Mouse (Mus musculus) neutrophil, adult 59 days (primary cell): Measurements from ENCODE around the gene Kdr. TPM values are rescaled to one million over a fixed set of nuclear protein-coding genes. Genes with fewer than 3 reads are reported as not detected.

ENCODE experiments used
- total RNA-seq, 2 experiments: library from RNA; stranded (reverse); gene quantifications; 1 replicate in 1 of 2; 2 replicates in 1 of 2; pipeline ENCODE4 v1.2.4; 2023

The Kdr gene
- under 1 TPM; 0.31 to 0.87 TPM for total RNA-seq

GRCm38 (mm10) chr5:75978374-75979100 is at the start of gene Kdr:
Gene Kdr, minus strand, starts transcription at chr5:75978458.

Other genes starting within 250 kb of the Kdr start
- 10 to 100 TPM; 54.0 to 54.3 TPM for gene Srd5a3, start 161.8 kb upstream of the Kdr start, total RNA-seq
- 10 to 100 TPM; 67.3 to 74.4 TPM for gene Tmem165, start 205.4 kb upstream of the Kdr start, total RNA-seq